Mouse (Mus musculus): ENCODE measurements at regions not wholly inside any gene's neighbourhood (a gene's known extent, or its start where the extent isn't known, plus 50 kb on each side); places are given as distances from the start of the nearest gene placed in this dataset.

DNA sequence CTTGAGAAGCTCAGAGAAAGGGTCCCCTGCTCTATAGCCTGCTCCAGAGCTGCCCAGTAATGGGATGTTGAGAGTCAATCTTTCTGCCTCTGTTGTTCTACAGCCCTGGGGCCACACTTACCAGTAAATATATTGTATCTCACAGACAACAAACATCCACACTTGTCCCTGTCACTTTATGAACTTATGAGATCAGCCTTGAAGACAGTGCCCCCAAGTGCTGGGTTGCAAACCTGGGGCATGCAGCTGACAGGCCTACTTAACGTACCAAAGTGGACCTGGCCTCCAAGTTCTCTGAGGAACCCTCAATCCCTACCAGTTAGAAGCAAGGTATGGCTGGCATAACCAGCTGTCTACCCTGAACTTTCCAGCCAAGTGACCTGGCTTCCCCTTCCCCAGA, 380.9 kb upstream of the Mmadhc start:
- no peak for TF ChIP-seq POLR2A (IDR thresholded peaks at IDR 0.05; ENCODE audit: control insufficient read depth, low read depth, low read length)
- TF ChIP-seq CTCF (IDR thresholded peaks at IDR 0.05; ENCODE audit: control insufficient read depth, insufficient read depth, insufficient replicate concordance, low read depth, low read length): no peak

Measured in testis, adult 2 months (tissue).